Mouse (Mus musculus) cerebellum, adult 2 months (tissue): ENCODE results near the gene Rps17.

Experiments
- CTCF ChIP-seq: fragments of 200-500 bp; IDR thresholded peaks from 2 replicates; pipeline ENCODE4 v1.5.1; 2011; ENCODE audit warnings: low read depth, mild to moderate bottlenecking, control low read depth, low read length, moderate library complexity, borderline replicate concordance; ENCODE audit not compliant: insufficient read depth
- POLR2A ChIP-seq: fragments of 200-500 bp; IDR thresholded peaks from 2 replicates; pipeline ENCODE4 v1.6.1; 2011; ENCODE audit warnings: low read length, control low read depth, borderline replicate concordance; ENCODE audit not compliant: insufficient read depth

DNA sequence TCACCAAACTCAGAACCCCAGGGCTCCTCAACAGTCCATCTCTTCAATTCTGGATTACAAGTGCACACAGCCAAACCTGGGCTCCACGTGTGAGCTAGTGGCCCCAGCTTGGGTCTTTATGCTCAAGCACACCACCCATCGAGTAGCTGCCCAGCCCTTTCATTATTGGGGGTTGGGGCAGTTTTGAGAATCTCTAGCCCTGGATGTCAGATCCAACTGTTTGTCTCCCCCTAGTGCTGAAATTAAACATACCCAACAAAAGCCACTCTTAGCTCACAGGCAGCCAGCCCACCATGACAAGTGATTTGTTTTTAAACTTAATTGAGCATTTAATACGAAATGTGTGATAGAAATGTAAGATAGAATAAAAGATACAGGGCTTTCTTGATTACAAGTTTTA is 3.5 kb downstream of the Rps17 start:
- TF ChIP-seq CTCF (peak; percentile 33; the same call in 1 of the 2 replicates), POLR2A (no peak)
